Mouse (Mus musculus): ENCODE data around the gene Vmn1r204.
"Not testable (repeated sequence)": the region's sequence is repeated elsewhere in the genome, so short reads cannot be mapped to it uniquely, and the experiment has no call there.

Gene Vmn1r204

DNA sequence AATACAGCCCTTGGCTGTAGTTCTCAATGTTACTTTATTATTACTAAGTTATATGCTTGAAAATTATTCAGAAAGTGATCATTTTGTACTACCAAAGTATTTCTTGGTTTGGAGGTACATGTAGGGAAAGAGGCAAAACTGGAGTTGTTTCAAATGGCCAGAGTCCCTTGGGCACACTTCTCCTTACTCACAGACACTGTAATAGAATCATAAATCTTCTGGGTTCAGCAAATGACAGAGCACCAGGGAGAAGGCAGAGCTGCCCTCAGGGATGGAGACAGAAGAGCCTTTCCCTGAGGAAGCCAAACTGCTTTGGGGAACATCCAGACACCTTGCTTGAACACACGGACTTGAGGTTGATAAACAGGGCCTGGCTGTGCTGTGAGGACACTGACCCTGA lies at the start of gene Vmn1r204:
Vmn1r204 (plus strand) TSS at position 301 of the 400 bp plus-strand sequence.
- not testable (repeated sequence) for DNase-seq (ENCODE audit: low read depth, low spot score)

DNA sequence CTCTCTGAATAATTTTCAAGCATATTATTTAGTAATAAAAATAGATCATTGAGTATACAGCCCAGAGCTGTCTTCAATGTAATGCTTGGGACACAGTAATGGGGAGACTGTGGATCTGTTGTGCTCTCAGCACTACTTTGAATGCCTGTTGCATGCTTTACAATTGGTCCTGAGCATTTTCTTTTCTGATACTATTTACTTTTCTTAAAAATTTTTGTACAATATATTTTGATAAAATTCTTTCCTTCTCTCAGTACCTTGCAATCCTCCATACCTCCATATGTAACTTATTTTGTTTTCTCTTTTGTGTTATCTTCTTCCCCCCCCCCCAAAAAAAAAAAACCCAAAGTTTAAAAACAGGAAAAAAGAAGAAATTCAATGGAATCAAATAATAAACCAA lies 47.7 kb upstream of the Vmn1r204 start, which contains the start of gene Vmn1r202:
Vmn1r202 (minus strand) TSS at position 101 of the 400 bp plus-strand sequence.
- DNase-seq (ENCODE audit: low read depth, low spot score): no peak

DNA sequence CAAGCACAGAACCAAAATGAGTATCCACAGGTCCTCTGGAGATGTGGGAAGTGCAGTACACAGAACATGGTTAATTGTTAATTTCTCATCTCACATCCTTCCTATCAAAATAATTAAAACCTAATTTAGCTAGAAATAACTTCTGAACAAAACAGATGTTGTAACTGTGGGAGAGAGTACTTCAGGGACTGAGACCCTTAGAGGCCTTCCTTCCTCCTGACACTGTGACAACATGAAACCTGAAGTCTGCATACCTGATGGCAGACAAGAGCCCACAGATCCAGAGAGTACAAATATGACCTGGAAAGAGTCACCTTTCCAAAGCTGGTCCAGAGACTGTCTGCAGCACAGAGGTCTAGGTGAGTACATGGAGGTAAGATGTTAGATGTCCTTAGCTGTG lies 35.2 kb upstream of the Vmn1r204 start, which contains the start of gene Vmn1r203:
Vmn1r203 (plus strand) TSS at position 301 of the 400 bp plus-strand sequence.
- DNase-seq (ENCODE audit: low read depth, low spot score): no peak

DNA sequence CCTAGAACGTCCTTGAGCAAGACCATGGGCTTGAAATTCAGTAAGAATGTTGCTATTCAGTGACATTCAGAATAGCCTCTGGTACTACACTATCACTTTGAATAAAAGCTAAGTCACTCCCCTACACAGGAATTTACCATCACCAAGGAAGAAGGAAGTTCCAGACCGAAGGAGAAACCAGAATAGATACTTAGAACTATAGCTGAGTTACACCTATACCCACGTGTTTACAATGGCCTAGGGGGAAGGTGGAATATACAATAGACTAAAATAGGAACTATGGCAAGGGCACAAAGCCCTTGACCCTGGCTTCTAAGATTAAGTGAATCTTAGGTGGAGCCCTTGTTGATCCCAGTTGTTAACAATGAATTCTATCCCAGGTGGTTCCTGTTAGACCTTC lies 21.9 kb downstream of the Vmn1r204 start:
- not testable (repeated sequence) for DNase-seq (ENCODE audit: low read depth, low spot score)

DNA sequence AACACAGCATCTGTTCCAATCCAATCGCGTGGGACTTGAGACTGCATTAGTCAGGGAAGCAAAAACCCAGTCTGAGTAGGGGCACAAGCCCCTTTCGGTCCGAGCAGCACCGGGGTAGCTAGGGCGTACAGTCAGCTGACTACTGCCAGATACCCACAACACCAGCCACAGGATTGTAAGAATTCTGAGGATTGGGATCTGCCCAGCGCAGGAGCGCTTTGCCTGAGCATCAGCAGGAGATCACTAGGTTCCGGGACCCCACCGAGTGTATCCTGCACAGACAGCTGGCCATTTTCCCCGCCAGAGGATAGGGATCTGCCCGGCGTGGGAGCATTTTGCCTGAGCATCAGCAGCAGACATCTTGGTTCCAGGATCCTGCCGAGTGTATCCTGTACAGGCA lies 30.3 kb downstream of the Vmn1r204 start:
- not testable (repeated sequence) for DNase-seq (ENCODE audit: low read depth, low spot score)

DNA sequence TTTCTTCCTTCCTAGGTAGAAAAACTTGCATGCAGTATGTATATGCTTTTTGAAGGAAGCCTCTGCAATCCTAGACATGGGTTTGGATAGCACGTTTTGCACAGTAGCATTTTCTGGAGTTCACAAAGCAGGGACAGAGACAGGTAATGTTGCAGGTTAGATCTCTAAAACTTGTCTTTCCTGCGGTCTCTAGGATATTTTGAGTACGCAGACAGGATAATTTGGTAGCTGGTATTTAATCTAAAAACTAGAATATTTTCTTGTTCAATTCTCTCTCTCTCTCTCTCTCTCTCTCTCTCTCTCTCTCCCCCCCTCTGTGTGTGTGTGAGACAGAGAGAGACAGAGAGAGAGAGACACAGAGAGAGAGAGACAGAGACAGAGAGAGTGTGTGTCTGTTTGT lies 39.9 kb downstream of the Vmn1r204 start, which contains the start of gene Vmn1r205:
Vmn1r205 (minus strand) TSS at position 101 of the 400 bp plus-strand sequence.
- no peak for DNase-seq (ENCODE audit: low read depth, low spot score)

All from brain, adult 2 months (tissue).